Mouse (Mus musculus) heart, postnatal 10 days (tissue): ENCODE measurements around the gene Emsy. TPM values are rescaled to one million over a fixed set of nuclear protein-coding genes. Genes with fewer than 3 reads are reported as not detected.

ENCODE experiments used
- DNase-seq, 2 experiments: peaks; one replicate each; pipeline ENCODE4 v3.0.0; 2021
- intact Hi-C: fragments of 180-260 bp; cut with DNase I; formaldehyde crosslinking; loops from one replicate; pipeline ENCODE4 v1.15.1; 2025
- total RNA-seq, 2 experiments: library from RNA; stranded (reverse); gene quantifications; 2 replicates each; pipeline ENCODE4 v1.2.3; 2021

The Emsy gene
- total RNA-seq, 2 experiments from 2014 or later: 28.4 to 36.3 TPM

DNA sequence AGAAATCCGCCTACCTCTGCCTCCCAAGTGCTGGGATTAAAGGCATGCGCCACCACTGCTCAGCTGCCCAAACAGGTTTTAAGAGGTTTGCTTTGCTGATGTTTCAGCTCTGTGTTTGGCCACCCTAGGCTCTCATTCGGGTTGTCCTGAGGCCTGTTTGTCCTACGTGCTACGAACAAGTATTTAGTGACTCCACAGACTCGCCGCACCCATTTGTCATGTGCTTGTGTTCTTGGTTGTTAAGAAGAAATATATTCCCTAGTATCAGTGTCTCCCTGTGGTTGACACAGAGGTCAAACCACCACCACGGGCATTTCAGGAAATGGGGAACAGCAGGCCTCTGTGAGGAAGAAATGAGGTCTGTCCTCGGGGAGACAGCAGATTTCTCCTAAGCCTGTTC lies 14.8 kb upstream of the Emsy start:
- intact Hi-C loops: no loop called here

DNA sequence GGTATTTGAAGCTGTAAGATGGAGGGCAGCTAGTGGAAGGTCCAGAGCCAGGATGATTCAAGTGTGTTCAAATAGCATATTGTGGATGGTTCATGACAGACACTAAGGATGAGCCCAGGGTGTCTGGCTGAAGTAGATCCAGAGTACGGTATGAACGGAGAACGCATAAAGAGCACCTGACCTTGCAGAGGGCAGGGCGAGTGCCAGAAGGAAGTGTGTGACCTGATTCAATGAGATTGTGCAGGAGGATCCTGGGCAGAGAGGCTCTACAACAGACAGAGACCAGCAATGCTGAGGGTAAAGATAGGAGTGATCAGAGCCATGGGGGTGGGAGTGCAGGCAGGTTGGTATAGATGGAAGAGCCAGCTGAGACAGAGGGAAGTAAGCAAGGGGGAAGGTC lies 14.2 kb upstream of the Emsy start:
- intact Hi-C loops: no loop called here
- no peak for DNase-seq

More for the DNA sequence above, 14.8 kb upstream of the Emsy start:
- no peak for DNase-seq

DNA sequence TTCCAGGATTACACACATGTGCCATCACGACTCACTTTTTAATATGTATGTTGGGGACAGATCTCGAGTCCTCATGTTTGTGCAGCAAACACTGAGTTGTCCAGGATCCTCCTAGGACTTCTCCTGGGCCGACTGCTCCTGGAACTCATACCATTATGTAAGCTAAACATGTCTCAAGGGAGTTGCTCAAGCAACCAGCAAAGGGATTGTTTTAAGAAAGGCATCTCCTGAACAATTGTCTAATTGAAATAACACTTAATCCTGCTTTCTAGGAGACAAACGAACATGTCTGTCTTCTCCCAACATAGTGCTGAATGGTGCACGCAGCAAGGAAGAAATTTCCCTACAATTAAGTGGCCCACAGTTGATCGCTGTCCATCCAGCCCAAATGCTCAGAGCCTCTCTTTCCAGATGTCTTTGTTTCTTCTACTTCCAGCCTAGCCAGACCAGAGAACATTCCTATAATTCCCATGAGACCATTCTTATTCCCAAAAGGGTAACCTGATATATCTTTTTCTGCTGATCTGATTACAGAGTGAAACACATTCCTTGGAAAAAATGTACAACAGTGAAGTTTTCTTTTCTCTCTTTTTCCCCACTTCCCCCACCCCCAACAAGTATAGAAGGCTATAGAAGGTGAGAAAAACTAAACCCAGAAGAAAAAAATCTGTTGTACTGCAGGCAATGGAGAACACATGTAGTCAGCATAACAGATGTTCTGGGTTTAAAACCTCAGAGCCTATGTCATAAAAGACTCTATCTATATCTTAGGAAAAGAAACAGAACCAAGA lies 11.6 kb upstream of the Emsy start:
- intact Hi-C loops: no loop called here
- DNase-seq: no peak

DNA sequence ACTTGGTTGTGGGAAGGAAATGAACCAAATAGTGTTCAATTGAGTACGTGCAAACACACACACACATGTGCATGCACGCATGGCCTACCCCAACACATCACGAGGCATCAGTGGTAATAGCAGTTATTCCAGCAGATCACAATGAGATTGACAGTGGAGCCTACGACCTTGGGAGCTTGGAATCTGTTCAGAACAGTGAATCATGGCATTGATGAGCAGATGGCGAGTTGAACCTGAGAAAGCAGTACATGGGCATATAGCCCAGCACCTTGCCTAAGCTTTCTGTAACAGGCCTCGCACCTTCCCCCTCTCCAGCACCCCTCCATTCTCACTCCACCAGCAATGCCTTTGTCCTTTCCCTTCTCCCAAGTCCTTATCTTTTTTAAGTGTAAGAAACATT lies 9.1 kb upstream of the Emsy start:
- no peak for DNase-seq
- intact Hi-C loops: no loop called here

DNA sequence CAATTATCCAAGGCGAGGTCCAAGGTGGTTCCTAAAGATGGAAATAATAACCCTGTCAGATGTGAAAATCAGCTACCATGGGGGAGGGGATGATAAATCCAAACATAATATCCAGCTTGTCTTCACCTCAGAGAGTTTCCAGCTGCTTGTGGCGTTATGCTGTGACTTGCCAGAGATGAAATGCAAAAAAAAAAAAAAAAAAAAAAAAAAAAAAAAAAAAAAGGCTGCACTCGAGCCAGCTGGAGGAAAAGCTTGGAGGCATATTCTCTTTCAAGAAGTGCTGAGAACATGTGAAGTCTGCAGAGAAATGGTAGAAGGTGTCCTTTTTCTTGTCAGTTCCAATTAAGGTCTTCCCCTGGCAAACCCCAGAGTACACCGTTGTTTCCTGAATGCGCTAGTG lies 8.6 kb upstream of the Emsy start:
- no peak for DNase-seq
- intact Hi-C loops: no loop called here

DNA sequence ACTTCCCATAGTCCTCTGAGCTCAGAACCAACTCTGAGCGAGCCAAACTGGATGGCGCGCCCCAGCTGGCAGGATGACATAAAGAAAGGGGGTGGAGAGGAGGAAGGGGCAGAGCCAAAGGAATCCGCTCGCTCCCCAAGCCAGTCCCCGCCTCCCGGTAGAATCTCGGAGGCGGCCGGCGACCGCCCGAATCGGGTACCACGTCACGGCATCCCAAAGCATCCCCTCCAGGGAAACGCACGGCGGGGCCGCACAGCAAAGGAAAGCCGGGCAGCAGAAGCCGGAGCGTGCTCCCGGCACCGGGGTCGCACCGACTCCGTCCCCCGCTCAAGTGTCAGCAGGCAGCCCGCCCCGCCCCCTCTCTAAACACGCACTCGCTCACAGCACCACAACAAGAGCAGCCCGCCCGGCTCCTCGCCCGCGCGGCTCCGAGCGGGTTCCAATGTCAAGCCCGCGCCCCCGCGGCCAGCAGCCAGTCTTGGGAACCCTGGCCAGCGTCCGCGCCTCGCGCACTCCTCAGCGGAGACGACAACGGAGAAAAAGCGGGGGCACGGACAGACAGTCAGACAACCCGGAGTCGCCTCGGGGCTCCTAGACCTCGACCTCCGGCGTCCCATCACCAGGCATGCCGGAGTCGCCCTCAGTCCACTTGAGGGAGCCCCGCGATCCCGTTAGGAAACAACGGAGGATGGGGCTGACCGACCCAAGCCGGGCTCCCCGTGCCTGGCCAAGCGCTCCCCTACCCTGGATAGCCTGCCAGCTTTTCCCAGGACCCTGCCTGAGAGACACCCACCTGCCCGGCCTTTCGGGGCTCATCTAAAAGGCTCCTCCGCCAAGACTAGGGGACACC lies 677 bp downstream of the Emsy start:
- DNase-seq: peak; percentile 89 to 91
- intact Hi-C loops: loop anchor here (2.0 kb wide), 1 partner anchor 47 kb away; the partner anchor contains the start of gene Thap12

DNA sequence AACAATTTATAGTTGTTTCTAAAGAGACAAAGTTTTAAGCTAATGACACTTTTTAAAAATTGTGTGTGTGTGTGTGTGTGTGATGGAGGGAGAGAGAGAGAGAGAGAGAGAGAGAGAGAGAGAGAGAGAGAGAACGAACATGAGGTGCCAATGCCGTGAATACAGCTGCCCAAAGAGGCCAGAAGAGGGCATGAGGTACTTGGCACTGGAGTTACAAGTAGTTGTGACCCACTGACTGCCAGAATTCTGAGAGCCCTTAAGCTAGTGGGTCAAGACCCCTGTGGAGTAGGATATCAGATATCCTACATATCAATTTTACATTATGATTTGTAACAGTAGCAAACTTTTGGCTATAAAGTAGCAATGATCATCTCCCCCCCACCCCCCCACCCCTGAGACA lies 4.9 kb downstream of the Emsy start:
- DNase-seq: no peak
- intact Hi-C loops: no loop called here

DNA sequence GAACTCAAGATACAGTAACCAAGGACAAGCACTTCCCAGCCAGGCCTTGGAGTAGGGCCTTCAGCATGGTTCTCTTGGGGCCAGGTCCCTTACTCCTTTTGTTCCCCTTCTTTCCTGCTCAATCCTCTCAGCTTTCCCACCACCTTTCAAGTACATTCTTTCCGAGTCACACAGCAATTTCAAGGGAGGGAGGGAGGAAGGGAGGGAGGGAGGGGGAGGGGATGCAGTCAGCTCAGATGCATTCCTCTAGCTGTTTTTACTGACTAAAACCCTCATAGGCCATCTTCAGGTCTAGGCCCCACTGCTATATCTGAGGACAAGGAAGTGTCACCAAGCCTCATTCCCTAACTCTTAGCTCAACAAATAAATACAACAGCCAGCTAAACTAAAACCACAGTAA lies 12.3 kb downstream of the Emsy start:
- DNase-seq: no peak
- intact Hi-C loops: no loop called here

DNA sequence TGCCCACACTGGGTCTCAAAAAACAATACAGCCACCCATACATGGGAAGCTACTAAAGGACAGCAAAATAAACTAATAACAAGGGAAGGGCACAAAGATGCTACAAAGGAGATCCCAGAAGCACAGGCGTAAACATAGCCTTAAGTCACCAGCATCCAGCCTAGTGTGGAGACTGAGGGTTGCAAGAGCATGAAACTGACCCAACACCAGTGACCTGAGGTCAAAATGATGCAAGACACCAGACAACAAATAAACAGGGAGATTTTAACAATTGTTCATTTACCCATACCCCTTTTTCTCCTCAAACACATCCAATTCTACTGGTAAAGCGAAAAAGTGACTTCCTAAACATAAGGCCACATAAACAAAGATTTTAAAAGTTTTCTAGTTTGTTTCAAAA lies 20.0 kb downstream of the Emsy start:
- DNase-seq: no peak
- intact Hi-C loops: no loop called here

DNA sequence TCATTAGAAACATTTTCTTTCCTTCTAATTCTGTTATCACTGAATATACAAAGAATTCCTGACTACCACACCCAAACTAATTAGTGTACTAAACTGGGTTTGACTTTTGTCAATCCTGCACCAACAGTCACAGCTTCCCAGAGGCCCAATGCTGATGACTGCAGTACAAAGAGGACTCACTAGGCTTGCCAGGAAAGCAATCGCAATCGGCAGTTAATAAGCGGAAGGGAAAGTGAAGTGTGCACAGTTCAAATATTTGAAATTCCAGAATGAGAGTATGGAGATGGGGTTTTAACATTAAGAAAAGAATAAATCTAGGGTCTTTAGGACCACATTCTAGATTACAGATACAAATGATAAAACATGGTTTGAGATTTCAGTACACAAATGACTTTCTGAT lies 23.6 kb downstream of the Emsy start:
- intact Hi-C loops: no loop called here
- peak in 1 of 2 experiments; percentile 13 for DNase-seq

DNA sequence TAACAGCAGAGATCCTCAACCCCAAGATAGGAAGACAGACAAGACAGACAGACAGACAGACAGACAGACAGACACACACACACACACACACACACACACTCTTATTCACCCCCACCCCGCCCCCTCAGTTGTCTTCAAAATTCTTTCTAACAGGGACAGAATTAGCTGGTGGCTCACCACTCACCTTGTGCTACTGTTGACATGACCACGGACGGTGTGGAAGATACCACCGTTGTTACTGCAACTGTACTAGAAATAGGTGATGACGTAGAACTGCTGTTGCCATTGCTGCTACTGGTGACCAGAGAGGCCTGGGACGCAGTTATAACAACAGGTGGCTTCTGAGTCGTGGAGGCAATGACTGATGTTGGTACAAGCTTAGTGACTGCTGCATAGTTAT lies 26.6 kb downstream of the Emsy start:
- peak; percentile 8 to 14 for DNase-seq
- intact Hi-C loops: no loop called here

DNA sequence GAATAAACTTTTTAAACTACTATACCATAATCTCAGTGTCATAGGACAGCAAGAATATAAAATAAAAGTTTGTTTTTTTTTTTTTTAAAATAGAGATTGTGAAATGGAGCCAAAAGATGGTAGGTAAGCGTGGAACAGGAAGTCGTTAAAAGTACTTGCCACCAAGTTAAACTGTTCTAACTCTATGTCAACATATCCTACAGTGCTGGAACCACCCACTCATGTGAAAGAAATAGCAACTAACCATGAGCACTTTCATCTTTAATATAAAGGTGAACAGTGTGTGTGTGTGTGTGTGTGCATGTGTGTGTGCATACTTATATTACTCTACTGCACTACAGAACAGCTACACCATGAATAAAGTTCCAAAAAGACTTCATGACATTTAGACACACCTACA lies 38.8 kb downstream of the Emsy start:
- intact Hi-C loops: no loop called here
- no peak for DNase-seq

DNA sequence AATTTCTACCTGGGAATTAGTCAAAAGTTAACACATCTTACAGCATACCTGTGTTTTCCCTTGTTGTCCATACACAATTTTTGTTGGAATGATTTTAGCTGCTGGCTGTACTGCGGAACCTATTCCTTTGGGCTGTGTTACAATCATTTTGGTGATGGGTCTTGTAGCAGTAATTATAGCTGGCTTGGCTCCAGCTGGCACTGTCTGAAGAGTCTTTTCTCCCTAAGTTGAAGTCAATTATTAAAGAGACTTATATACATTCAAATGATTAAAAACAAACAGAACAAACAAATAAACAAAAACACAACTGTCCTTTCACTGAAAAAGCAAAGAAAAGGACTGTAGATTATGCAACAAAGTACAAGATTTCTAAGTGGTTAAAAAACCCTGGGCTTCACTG lies 43.6 kb downstream of the Emsy start:
- DNase-seq: no peak
- intact Hi-C loops: no loop called here

DNA sequence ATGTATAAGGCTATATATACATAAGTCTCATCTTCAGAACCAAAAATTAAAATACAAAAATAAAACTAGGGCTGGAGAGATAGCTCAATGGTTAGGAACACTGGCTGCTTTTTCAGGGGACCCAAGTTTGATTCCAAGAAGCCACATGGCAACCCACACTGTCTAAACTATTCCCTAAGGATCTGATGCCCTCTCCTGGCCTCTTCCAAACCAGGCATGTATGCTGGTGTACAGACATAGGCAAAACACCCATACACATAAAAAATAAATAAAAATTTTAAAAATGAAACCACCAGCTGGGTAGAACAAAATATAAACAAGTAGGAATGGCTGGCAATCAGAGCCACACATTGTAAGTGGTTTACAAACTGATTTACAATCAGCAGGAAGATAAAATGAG lies 48.1 kb downstream of the Emsy start:
- no peak for DNase-seq
- intact Hi-C loops: no loop called here

DNA sequence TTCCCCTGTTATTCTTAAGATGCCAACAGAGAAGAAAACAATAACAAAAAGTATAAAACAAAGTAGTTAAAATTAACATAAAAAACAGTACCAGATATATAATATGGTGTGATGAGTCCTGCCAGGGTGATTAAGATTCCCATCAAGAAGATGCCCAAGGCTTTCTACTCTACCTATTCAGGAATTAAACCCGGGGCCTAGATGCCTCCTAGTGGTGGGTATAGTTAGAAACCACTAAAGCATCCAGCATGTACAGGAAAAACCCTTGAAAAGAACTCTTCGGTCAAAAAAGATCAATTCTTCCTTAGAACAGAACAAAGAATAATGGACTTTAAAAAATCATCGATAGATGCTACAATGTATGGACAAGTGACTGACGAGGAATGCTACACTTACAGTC lies 49.4 kb downstream of the Emsy start:
- DNase-seq: peak in 1 of 2 experiments; percentile 19
- intact Hi-C loops: loop anchor here (1.0 kb wide), 1 partner anchor 126 kb away; no protein-coding TSS in a partner anchor

DNA sequence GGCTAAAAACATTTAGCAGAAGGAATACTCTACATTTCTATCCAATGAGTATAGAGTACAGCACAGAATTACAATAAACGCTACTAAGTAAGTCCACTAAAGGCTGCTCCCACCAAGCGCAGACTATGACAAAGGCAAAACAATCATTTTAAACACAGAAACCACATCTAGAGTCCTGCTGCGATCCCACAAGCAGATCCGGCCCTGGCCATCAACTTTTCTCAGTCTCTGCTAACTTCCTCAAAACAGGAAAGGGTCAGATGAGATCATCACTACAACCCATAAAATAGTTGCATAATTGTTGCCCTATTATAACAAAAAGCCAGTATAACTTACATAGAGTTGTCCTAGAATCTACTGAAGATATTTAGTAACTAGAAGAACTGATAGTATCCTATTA lies 54.9 kb downstream of the Emsy start:
- intact Hi-C loops: no loop called here
- DNase-seq: no peak

DNA sequence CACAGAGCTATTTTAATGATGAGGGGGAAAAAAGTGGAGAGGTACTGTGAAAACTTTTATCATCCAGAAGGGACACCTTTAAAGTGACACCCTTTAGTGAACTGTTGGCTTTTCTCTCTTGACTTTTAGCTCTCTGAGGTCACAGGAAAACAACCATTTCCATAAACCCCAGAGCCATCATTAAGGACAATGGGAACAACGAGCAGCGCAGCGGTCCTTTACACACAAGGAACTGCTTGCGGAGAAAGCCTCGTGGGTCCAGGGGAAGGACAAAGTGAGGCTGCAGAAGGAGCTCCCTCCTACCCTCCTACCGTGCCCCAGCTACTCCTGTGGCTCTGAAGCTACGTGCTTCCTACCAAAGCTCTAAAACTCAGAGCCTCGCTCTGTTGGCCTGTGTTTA lies 59.2 kb downstream of the Emsy start:
- intact Hi-C loops: no loop called here
- DNase-seq: no peak

DNA sequence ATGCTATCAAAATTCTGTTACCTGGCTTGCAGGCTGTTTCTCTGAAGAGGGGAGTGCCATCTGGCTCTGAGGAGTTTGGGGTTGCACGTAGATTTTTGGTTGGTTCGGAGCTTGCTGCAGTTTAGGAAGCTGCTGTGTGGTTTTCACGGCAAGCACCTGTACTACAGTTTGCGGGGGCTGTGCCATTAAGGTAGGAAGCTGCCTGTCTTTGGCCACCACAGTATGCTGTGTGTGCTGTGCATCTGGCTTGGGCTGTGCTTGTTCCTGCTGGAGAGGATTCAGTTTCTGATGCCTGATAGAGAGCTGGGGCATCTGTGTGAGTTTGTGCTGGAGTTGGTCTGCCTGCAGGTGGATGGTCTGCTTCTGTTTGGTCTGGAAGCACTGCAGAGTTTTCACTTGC lies 61.9 kb downstream of the Emsy start:
- no peak for DNase-seq
- intact Hi-C loops: no loop called here

DNA sequence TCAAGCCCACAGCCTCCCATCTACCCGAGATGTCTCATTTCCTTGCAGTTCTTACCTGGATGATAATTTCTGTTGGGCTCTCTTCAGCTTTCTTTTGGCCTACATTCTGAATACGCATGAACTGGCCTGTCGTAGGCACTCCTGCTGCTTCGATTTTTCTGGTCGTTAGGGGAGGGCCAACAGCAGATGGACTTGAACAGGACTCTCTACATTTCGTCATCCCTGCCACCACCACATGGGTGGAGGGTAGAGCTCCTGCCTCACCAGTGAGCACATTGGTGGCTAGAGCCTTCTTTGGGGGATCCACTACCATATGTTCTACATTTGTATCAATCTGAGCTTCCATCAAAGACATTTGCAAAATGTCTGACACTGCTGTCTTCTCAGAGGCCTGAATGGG lies 63.3 kb downstream of the Emsy start:
- DNase-seq: no peak
- intact Hi-C loops: no loop called here

DNA sequence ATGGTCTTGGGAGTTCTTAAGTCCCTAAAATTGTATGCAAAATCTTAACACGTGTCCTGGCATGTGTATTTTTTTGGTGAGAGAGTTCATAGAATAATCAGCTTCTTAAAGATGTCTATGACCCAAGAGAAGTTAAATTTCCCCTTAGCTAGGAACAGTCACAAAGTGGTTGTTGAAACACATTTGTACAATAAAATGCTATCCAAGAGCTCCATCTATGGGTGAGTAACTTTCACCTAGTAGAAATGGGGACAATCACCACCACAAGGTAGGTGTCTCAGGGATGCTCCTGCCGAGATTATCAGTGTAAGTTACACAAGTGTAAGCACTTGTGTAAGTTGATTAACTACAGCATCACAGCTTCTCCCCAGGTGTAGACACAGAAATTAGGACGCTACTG lies 67.6 kb downstream of the Emsy start:
- intact Hi-C loops: loop anchor here (1.0 kb wide), 1 partner anchor 108 kb away; no protein-coding TSS in a partner anchor
- peak in 1 of 2 experiments; percentile 43 for DNase-seq

DNA sequence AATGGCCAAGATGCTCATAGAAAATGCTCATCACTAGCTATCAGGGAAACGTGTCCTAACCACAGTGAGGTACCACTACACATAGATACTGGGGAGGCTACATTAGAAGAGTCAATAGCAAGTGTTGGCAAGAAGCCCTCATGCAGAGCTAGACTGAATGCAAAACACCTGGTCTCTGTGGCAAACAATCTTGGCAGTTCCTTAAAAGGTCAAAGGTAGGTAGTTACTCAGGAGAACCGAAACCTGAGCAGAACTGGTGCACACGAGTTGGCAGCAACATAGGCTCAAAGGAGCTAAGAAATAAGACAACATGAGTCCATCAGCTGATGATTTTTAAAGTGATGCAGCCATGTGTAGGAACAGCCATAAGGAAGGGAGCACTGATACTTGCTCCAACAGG lies 70.3 kb downstream of the Emsy start:
- DNase-seq: no peak
- intact Hi-C loops: no loop called here

DNA sequence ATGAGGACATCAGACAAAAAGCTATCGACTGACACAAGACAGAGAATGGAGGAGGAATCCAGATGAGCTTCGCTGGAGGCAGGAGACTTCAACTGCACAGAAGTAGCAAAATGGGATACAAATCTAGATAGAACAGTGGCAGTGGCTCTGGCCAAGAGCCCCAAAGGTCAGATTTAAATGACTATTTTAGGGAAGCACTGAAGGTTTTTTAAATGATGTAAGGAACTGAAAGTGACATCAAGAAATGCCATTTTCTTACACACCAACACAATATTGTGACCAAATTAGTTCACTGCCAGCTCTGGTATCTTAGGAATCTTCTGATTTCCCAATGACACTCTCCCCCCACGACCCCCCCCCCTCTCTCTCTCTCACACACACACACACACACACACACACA lies 72.0 kb downstream of the Emsy start:
- intact Hi-C loops: no loop called here
- DNase-seq: no peak
